Mouse (Mus musculus) heart, embryonic 16.5 days (tissue): ENCODE data around the gene Ccdc96. TPM values are rescaled to one million over a fixed set of nuclear protein-coding genes. Genes with fewer than 3 reads are reported as not detected.

ENCODE experiments used
- ATAC-seq: fragments of 200-750 bp; cut with Nextera tagmentation; replicated peaks from 2 replicates; pipeline ENCODE4 v1.8.0; 2017; ENCODE audit warnings: moderate number of reproducible peaks; ENCODE audit not compliant: insufficient read depth, low FRiP score; ENCODE audit errors: extremely low read depth
- H3K27ac ChIP-seq: fragments of 300-500 bp; sonication (generic); 2 replicates; pipeline ENCODE4 v1.5.1; 2014; ENCODE audit warnings: mild to moderate bottlenecking, low read length, control low read depth, moderate library complexity
- H3K27me3 ChIP-seq: fragments of 300-500 bp; sonication (generic); 2 replicates; pipeline ENCODE4 v1.6.1; 2014; ENCODE audit warnings: low read length, mixed read lengths; ENCODE audit not compliant: control insufficient read depth, insufficient read depth
- H3K36me3 ChIP-seq: fragments of 300-500 bp; sonication (generic); 2 replicates; pipeline ENCODE4 v1.6.1; 2014; ENCODE audit not compliant: control insufficient read depth, insufficient read depth
- H3K4me1 ChIP-seq: fragments of 300-500 bp; sonication (generic); 2 replicates; pipeline ENCODE4 v1.6.1; 2014; ENCODE audit warnings: low read length, mixed read lengths; ENCODE audit not compliant: control insufficient read depth, insufficient read depth
- H3K4me2 ChIP-seq: fragments of 300-500 bp; sonication (generic); 2 replicates; pipeline ENCODE4 v1.6.1; 2014; ENCODE audit warnings: low read depth, mild to moderate bottlenecking, control low read depth, low read length
- H3K4me3 ChIP-seq: fragments of 300-500 bp; sonication (generic); 2 replicates; pipeline ENCODE4 v1.5.1; 2014; ENCODE audit warnings: mild to moderate bottlenecking, control low read depth, low read length
- H3K9ac ChIP-seq: fragments of 300-500 bp; sonication (generic); 2 replicates; pipeline ENCODE4 v1.6.1; 2014; ENCODE audit warnings: low read length, control low read depth
- H3K9me3 ChIP-seq: fragments of 300-500 bp; sonication (generic); replicated peaks from 2 replicates; pipeline ENCODE4 v1.6.1; 2016; ENCODE audit warnings: low read length; ENCODE audit not compliant: control insufficient read depth
- WGBS: fragments of 180-500 bp; shearing (Covaris S2); extraction: QIAGEN DNeasy Blood & Tissue Kit; methylation state at CpG from one replicate; pipeline ENCODE4 v1.1.7; 2014; 5-methylcytosine and 5-hydroxymethylcytosine counted together
- polyA plus RNA-seq: library from polyadenylated mRNA; unstranded; fragments of >200 nt; fragmentation: Nextera tagmentation; extraction: Ambion mirVana; gene quantifications from 2 replicates; pipeline ENCODE4 v1.2.1, GENCODE M21; 2015

Ccdc96 gene
- polyA plus RNA-seq, 1 experiment from 2014 or later: 0.37 TPM

DNA sequence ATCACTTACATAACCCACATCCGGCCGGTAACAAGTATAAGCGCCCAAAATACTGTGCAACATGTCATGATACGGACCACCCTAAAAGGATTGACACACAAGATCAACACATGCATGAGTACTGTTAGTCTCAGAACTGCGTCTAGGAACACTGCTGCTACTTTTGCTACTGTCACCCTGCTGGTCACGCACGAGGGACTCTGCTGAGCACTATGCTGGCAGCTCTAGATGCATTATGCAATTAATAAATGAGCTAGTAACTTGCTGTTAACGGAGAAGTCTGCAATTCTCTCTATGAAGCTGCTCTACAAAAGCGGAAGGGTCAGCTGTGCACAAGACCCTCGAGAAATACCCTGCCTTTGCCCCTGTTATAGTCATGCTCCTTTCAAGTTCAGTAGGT is 24.0 kb downstream of the Ccdc96 start:
- Histone ChIP-seq H3K4me1 (no peaks in the 10 kb centered on the region), H3K4me2 (no peak overlapping the region), H3K9me3 (no peaks in the 10 kb centered on the region), H3K36me3 (peaks cover 24% of the 10 kb centered on the region), H3K9ac (no peak overlapping the region), H3K27ac (no peak overlapping the region), H3K4me3 (no peak overlapping the region), H3K27me3 (no peaks in the 10 kb centered on the region)
- ATAC-seq: no peak
- WGBS: 92% methylated on average over 10 of the region's 10 CpGs

DNA sequence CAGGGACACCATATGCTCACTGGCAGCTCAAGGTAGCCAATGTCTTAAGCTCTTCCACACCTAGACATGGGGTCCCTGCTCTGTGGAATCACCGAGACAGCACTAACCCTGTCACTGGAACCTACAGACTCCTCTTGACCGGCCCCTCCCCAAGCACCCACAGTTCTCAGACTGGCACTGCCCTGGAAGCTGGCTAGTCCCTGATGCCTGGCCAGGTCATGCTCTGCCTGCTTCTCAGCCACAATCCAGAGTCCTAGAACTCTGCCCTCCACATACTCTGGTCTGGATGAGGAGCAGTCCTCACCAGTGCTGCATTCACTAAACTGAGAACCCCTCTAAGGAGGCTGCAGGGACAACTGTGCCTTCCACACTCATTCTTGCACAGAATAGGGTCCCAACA is 26.6 kb downstream of the Ccdc96 start:
- Histone ChIP-seq H3K36me3 (peaks cover 21% of the 10 kb centered on the region; the same call in 1 of the 2 replicates), H3K27me3 (no peaks in the 10 kb centered on the region), H3K4me2 (no peak overlapping the region), H3K9ac (no peak overlapping the region), H3K27ac (no peak overlapping the region), H3K4me1 (no peaks in the 10 kb centered on the region), H3K9me3 (no peaks in the 10 kb centered on the region), H3K4me3 (no peak overlapping the region)
- ATAC-seq: no peak
- WGBS: 90% methylated on average over 2 of the region's 2 CpGs

DNA sequence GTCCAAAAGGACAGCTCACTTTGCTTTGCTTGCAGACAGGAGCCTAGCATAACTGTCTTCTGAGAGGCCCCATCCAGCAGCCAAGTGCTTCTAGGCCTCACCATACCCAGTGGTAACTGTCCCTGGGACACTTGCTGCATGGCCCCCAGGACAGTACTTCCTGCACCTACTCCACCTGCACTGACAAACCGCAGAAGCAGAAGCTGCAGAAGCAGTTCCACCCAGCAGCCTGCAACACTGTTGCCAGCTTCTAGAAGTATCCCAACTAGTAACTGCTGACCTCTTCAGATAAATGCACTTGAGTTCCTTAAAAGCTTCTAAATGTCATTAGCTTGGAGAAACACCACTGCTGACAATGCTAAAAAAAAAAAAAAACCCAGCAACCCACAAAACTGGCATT is 30.7 kb downstream of the Ccdc96 start:
- H3K4me3 ChIP-seq: no peak overlapping the region
- no peak overlapping the region for H3K4me2 ChIP-seq
- no peaks in the 10 kb centered on the region for H3K9me3 ChIP-seq
- no peak overlapping the region for H3K9ac ChIP-seq
- H3K4me1 ChIP-seq: no peaks in the 10 kb centered on the region
- no peak for ATAC-seq
- 92% methylated on average over 1 of the region's 1 CpGs for WGBS
- H3K27me3 ChIP-seq: no peaks in the 10 kb centered on the region
- H3K36me3 ChIP-seq: peaks cover 28% of the 10 kb centered on the region
- H3K27ac ChIP-seq: no peak overlapping the region

DNA sequence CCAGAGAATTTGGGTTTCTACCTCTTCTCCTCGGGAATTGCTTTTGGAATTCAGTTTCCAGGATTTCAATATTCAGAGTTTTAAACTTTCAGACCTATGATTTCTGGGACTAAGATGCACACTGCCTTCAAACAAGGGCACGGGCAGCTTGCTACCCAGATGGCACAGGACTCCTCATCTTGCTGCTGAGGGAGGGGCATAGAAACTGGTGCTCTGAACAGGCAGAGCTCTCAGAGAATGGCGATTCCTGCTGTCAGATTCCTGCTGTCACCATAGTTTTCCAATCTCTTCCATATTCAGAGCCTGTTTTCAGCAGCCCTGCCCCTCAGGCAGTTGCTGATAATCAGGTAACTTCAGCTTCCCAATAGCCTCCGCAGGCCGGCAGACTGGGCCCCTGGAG is 31.2 kb downstream of the Ccdc96 start:
- 67% methylated on average over 5 of the region's 5 CpGs for WGBS
- ATAC-seq: no peak
- Histone ChIP-seq H3K27me3 (no peaks in the 10 kb centered on the region), H3K27ac (no peak overlapping the region), H3K9ac (no peak overlapping the region), H3K36me3 (peaks cover 29% of the 10 kb centered on the region), H3K4me3 (no peak overlapping the region), H3K4me1 (no peaks in the 10 kb centered on the region), H3K9me3 (no peaks in the 10 kb centered on the region), H3K4me2 (no peak overlapping the region)

DNA sequence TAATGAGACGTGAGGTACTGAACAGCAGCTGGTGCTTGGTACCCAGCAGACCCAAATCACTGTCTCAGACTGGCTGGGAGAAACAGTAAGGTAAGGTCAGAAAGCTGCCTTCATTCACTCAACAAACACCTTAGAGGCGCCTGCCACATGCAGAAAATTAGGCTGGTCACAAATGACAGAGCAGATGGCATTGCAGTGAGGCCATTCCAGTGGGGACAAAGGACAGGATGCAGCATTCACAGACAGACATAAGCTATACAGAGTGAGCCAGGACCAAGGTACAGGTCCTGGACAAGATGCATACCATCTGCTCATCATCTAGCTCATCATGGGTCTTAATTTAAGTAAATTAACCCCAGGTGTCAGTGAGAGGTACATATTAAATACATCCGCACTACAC is 33.2 kb downstream of the Ccdc96 start:
- no peak for ATAC-seq
- Histone ChIP-seq H3K36me3 (peaks cover 30% of the 10 kb centered on the region), H3K27ac (no peak overlapping the region), H3K4me1 (no peaks in the 10 kb centered on the region), H3K9me3 (no peaks in the 10 kb centered on the region), H3K4me3 (no peak overlapping the region), H3K27me3 (no peaks in the 10 kb centered on the region), H3K4me2 (no peak overlapping the region), H3K9ac (no peak overlapping the region)
- 91% methylated on average over 3 of the region's 3 CpGs for WGBS

DNA sequence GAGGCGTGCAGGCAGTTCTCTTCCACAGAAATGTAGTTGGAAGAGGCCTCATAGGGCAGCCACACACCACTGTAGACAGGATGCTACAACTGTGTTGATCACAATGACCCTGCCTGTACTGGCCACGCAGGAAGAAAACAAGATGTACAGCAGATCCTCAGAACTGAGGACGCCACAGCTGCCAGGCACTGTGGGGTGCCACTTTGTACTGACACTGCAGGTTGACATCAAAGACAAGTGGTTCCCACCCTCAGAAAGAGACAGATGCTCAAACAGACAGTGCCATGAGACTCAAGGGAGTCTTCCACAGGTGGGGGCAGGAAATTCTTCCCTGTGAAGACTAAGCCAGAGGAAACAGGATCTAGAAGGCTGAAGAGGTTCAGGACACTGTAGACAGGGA is 35.4 kb downstream of the Ccdc96 start:
- WGBS: 77% methylated on average over 3 of the region's 3 CpGs
- H3K4me2 ChIP-seq: no peak overlapping the region
- H3K4me3 ChIP-seq: no peak overlapping the region
- H3K36me3 ChIP-seq: peaks cover 27% of the 10 kb centered on the region
- no peak overlapping the region for H3K27ac ChIP-seq
- no peaks in the 10 kb centered on the region for H3K9me3 ChIP-seq
- no peak overlapping the region for H3K9ac ChIP-seq
- peaks cover 7% of the 10 kb centered on the region for H3K4me1 ChIP-seq
- ATAC-seq: no peak
- no peaks in the 10 kb centered on the region for H3K27me3 ChIP-seq

DNA sequence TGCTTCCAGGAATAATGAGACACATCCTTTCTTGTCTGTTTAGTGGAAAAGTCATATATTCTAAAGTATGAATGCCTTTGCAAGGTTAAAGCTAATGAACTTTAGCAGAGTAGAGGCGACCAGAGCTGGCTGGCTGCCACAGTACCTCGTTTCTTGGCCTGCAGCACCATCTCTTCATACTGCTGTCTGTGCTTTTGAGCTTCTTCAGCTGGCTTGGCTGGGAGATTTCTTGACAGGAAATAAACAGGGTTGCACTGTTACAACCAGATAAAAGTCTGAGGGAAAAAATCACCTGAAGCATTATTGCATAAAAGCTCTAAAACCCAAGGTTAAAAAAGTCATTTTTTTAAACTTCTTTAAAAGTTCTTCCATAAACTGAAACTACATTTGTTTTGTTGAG is 38.4 kb downstream of the Ccdc96 start:
- no peak overlapping the region for H3K4me2 ChIP-seq
- H3K9ac ChIP-seq: no peak overlapping the region
- peaks cover 24% of the 10 kb centered on the region for H3K36me3 ChIP-seq
- no peaks in the 10 kb centered on the region for H3K27me3 ChIP-seq
- ATAC-seq: no peak
- 39% methylated on average over 2 of the region's 2 CpGs for WGBS
- H3K4me1 ChIP-seq: peaks cover 10% of the 10 kb centered on the region
- no peaks in the 10 kb centered on the region for H3K9me3 ChIP-seq
- peak overlapping the region; percentile 56 for H3K27ac ChIP-seq
- no peak overlapping the region for H3K4me3 ChIP-seq

DNA sequence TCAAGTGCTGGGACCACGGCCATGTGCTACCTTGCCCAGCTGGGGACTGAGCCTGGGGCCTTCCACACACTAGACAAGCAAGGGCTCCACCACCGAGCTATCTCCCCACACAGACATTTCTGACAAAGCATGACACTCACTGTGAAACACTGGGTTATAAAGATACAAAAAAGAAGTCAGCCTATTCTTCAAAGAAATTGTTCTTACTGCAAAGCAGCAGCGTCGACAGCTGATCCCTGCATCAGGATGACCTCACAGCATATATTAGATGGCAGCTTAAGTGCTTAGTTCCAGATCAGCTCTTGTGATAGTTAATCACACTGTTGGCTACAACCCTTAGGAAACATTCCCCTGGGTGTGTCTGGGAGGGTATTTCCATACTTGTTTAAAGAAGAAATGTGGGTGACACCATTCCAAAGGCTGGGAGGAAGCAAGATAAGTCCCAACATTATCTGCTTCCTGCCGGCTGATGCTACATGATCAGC is 38.9 kb downstream of the Ccdc96 start:
- peak overlapping the region; percentile 56 for H3K27ac ChIP-seq
- H3K9ac ChIP-seq: no peak overlapping the region
- no peaks in the 10 kb centered on the region for H3K9me3 ChIP-seq
- H3K36me3 ChIP-seq: peaks cover 24% of the 10 kb centered on the region
- 52% methylated on average over 5 of the region's 5 CpGs for WGBS
- peaks cover 10% of the 10 kb centered on the region for H3K4me1 ChIP-seq
- no peaks in the 10 kb centered on the region for H3K27me3 ChIP-seq
- no peak overlapping the region for H3K4me3 ChIP-seq
- no peak overlapping the region for H3K4me2 ChIP-seq
- ATAC-seq: no peak

DNA sequence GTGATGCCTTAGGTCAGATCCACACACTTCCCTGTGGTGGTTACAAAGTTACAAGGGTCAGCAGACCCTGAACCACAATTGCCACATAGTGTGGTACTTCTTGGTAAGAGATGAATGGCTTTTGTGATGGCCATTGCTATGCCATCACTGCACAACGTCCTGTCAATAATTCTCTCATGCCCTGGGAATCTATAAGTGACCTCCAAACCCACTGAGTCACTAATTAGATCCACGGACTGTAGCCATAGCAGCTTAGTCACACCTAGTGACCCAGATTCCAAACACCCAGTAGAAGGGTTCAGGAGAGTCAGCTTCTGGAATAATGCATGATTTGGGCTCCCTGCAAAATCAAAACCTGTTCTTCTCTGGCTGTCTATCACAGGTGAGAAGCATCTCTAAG is 40.8 kb downstream of the Ccdc96 start:
- no peak overlapping the region for H3K27ac ChIP-seq
- H3K36me3 ChIP-seq: peaks cover 7% of the 10 kb centered on the region
- H3K9me3 ChIP-seq: no peaks in the 10 kb centered on the region
- H3K27me3 ChIP-seq: no peaks in the 10 kb centered on the region
- no peak overlapping the region for H3K4me2 ChIP-seq
- H3K4me3 ChIP-seq: no peak overlapping the region
- peaks cover 22% of the 10 kb centered on the region for H3K4me1 ChIP-seq
- no peak overlapping the region for H3K9ac ChIP-seq
- 78% methylated on average over 2 of the region's 2 CpGs for whole genome bisulfite sequencing
- no peak for ATAC-seq

DNA sequence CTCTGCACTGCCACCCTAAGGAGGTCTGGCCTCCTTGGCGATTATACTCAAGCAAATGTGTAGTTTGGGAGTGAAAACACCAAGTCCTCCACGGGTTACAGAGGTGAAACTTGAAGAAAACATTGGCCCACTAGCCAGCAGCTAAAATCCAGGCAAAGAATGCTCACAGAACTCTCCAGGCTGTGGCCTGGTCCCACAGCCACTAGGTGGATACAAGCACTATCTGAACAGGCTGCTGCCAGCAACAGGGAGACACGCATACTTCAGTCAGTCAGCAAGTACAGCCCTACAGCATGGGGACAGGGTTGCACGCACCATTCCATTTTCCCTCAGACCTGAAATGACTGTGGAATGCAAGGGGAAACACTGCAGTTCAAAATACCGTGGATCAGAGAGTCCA is 41.9 kb downstream of the Ccdc96 start:
- Histone ChIP-seq H3K4me2 (no peak overlapping the region), H3K4me1 (peaks cover 25% of the 10 kb centered on the region), H3K27ac (no peak overlapping the region), H3K36me3 (peaks cover 6% of the 10 kb centered on the region; the same call in 1 of the 2 replicates), H3K9ac (no peak overlapping the region), H3K27me3 (no peaks in the 10 kb centered on the region), H3K4me3 (no peak overlapping the region), H3K9me3 (no peaks in the 10 kb centered on the region)
- WGBS: 60% methylated on average over 5 of the region's 5 CpGs
- no peak for ATAC-seq
